Mouse (Mus musculus) heart, embryonic 16.5 days (tissue): ENCODE data around the gene Coro2a. TPM values are rescaled to one million over a fixed set of nuclear protein-coding genes. Genes with fewer than 3 reads are reported as not detected.
A peak's percentile ranks its signal among the peaks of the same experiment; 100 is the strongest.

ENCODE experiments used
- ATAC-seq: fragments of 200-750 bp; cut with Nextera tagmentation; replicated peaks from 2 replicates; pipeline ENCODE4 v1.8.0; 2017; ENCODE audit warnings: moderate number of reproducible peaks; ENCODE audit not compliant: insufficient read depth, low FRiP score; ENCODE audit errors: extremely low read depth
- H3K27ac ChIP-seq: fragments of 300-500 bp; sonication (generic); 2 replicates; pipeline ENCODE4 v1.5.1; 2014; ENCODE audit warnings: mild to moderate bottlenecking, low read length, control low read depth, moderate library complexity
- H3K27me3 ChIP-seq: fragments of 300-500 bp; sonication (generic); 2 replicates; pipeline ENCODE4 v1.6.1; 2014; ENCODE audit warnings: low read length, mixed read lengths; ENCODE audit not compliant: control insufficient read depth, insufficient read depth
- H3K36me3 ChIP-seq: fragments of 300-500 bp; sonication (generic); 2 replicates; pipeline ENCODE4 v1.6.1; 2014; ENCODE audit not compliant: control insufficient read depth, insufficient read depth
- H3K4me1 ChIP-seq: fragments of 300-500 bp; sonication (generic); 2 replicates; pipeline ENCODE4 v1.6.1; 2014; ENCODE audit warnings: low read length, mixed read lengths; ENCODE audit not compliant: control insufficient read depth, insufficient read depth
- H3K4me2 ChIP-seq: fragments of 300-500 bp; sonication (generic); 2 replicates; pipeline ENCODE4 v1.6.1; 2014; ENCODE audit warnings: low read depth, mild to moderate bottlenecking, control low read depth, low read length
- H3K4me3 ChIP-seq: fragments of 300-500 bp; sonication (generic); 2 replicates; pipeline ENCODE4 v1.5.1; 2014; ENCODE audit warnings: mild to moderate bottlenecking, control low read depth, low read length
- H3K9ac ChIP-seq: fragments of 300-500 bp; sonication (generic); 2 replicates; pipeline ENCODE4 v1.6.1; 2014; ENCODE audit warnings: low read length, control low read depth
- H3K9me3 ChIP-seq: fragments of 300-500 bp; sonication (generic); replicated peaks from 2 replicates; pipeline ENCODE4 v1.6.1; 2016; ENCODE audit warnings: low read length; ENCODE audit not compliant: control insufficient read depth
- WGBS: fragments of 180-500 bp; shearing (Covaris S2); extraction: QIAGEN DNeasy Blood & Tissue Kit; methylation state at CpG from one replicate; pipeline ENCODE4 v1.1.7; 2014; 5-methylcytosine and 5-hydroxymethylcytosine counted together
- polyA plus RNA-seq: library from polyadenylated mRNA; unstranded; fragments of >200 nt; fragmentation: Nextera tagmentation; extraction: Ambion mirVana; gene quantifications from 2 replicates; pipeline ENCODE4 v1.2.1, GENCODE M21; 2015

Coro2a gene
- polyA plus RNA-seq, 1 experiment from 2014 or later: 7.1 TPM

DNA sequence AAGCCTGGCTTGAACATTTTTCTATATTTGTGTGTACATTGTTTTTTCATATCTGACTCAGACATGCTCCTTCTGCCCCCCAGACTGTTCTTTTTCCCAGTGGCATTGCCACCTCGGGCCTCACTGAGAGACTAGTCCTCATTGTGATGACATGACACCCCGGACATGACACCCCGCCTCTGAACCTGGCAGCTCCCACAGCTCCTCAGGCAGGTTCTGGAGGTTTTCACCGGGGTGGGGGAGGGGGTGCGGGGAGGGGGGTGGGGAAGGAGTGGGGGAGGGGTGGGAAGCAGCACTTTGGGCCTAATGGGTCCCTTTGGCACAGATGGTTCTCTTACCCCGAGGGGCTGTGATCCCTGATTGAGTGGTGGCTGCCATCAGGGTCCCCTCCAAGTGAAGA is 8.5 kb downstream of the Coro2a start:
- Histone ChIP-seq H3K27ac (no peak overlapping the region), H3K4me3 (no peak overlapping the region), H3K4me1 (no peaks in the 10 kb centered on the region), H3K4me2 (no peak overlapping the region), H3K27me3 (peaks cover 12% of the 10 kb centered on the region), H3K9me3 (no peaks in the 10 kb centered on the region), H3K36me3 (no peaks in the 10 kb centered on the region), H3K9ac (no peak overlapping the region)
- WGBS: 33% methylated on average over 6 of the region's 6 CpGs
- no peak for ATAC-seq

DNA sequence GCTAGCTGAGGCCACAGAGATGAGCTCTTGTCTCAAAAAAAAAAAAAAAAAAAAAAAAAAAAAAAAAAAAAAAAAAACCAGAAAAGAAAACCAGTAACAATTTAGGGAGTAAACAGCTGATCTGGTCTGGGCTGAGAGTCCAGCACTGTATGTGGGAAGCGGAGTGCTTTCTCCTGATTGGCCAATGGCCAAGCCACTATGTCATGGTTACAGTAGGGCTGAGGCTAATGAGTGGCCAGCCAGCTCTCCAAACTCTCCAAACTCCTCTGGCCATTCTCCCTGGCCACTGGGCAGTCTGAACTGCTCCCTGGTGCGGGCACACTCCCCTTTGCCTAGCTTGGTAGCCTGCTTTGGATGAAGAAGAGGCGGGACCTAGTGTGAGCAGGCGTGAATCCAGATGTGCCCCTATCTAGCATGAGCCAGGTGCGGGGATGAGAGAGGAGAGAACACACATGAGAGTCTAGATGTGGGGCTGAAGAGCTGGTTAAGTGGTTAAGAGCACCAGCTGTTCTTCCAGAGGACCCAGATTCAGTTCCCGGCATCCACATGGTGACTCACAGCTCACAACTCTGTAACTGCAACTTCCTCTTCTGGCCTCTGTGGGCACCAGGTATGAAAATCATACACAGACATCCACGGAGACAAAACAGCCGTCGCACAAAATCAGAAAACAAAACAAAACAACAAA is 10.0 kb downstream of the Coro2a start:
- H3K27me3 ChIP-seq: peaks cover 5% of the 10 kb centered on the region; the same call in 1 of the 2 replicates
- no peaks in the 10 kb centered on the region for H3K9me3 ChIP-seq
- peaks cover 5% of the 10 kb centered on the region for H3K4me1 ChIP-seq
- no peak overlapping the region for H3K27ac ChIP-seq
- no peak overlapping the region for H3K4me3 ChIP-seq
- H3K9ac ChIP-seq: no peak overlapping the region
- ATAC-seq: 0 out of 2 replicates have a peak, but pooled peaks have one; percentile 29
- no peaks in the 10 kb centered on the region for H3K36me3 ChIP-seq
- 79% methylated on average over 9 of the region's 9 CpGs for WGBS
- H3K4me2 ChIP-seq: no peak overlapping the region

DNA sequence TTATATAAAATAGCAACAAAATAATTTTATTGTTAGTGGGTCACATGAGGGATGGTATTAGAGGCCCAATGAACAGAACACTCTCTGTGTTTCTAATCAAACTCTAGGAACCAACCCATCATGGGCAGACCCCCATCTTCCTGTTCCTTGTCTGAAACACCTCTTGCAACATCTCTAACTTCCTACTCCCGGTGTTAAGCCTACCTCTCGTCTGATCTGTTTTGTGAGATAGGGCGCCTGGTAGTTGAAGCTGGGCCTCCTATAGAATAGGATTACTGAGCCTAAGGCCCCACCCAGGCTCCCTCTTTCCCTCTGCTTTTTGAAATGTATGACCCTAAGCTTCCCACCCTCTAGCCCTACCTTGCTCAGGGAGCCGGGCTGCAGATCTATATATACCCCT is 11.2 kb downstream of the Coro2a start:
- Histone ChIP-seq H3K9ac (no peak overlapping the region), H3K4me2 (no peak overlapping the region), H3K36me3 (no peaks in the 10 kb centered on the region), H3K27ac (no peak overlapping the region), H3K4me1 (peaks cover 8% of the 10 kb centered on the region), H3K27me3 (0 out of 2 replicates have a peak, but pooled peaks cover 2% of the 10 kb centered on the region), H3K4me3 (no peak overlapping the region), H3K9me3 (no peaks in the 10 kb centered on the region)
- 43% methylated on average over 4 of the region's 4 CpGs for WGBS
- no peak for ATAC-seq

DNA sequence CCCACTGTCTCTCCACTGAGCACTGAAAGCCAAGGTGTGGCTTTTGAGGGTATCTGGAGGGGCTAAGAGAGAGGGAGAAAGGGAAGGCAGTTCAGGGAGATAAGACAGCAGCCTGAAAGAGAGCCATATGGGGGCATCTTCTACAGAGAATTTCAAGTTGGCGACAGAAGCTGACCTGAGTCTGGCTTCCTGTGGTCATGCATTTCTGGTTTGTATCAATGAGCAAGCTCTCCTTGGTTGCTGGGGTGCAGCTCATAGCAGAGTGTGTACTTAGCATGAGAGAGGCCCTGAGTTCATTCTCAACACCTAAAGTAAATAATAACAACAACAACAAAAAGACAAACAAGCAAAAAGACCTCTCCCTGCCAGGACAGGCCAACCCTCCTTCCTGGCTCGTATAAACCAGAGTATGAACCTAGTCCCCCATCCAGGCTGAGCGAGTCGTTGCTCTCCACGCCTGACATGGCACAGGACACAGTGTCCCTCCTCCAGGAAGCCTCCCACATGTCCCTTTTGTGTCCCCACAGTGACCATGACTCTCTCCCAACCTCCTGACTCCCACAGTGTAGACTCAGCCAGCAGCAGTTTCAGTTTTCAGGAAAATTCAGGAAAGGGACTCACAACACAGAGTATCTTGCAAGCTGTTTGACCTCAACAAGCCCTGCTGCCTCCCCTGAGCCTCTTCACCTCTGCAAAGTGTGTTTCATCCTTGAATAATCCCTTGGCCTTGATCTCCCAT is 11.9 kb downstream of the Coro2a start:
- Histone ChIP-seq H3K27ac (no peak overlapping the region), H3K36me3 (no peaks in the 10 kb centered on the region), H3K4me1 (peaks cover 10% of the 10 kb centered on the region), H3K9ac (no peak overlapping the region), H3K4me2 (no peak overlapping the region), H3K27me3 (0 out of 2 replicates have a peak, but pooled peaks cover 2% of the 10 kb centered on the region), H3K4me3 (no peak overlapping the region), H3K9me3 (no peaks in the 10 kb centered on the region)
- WGBS: 63% methylated on average over 5 of the region's 5 CpGs
- no peak for ATAC-seq

- Histone ChIP-seq H3K4me1 (peaks cover 10% of the 10 kb centered on the region), H3K4me2 (no peak overlapping the region), H3K27me3 (0 out of 2 replicates have a peak, but pooled peaks cover under 1% of the 10 kb centered on the region), H3K9me3 (no peaks in the 10 kb centered on the region), H3K36me3 (no peaks in the 10 kb centered on the region), H3K4me3 (no peak overlapping the region), H3K27ac (no peak overlapping the region), H3K9ac (no peak overlapping the region)
- no peak for ATAC-seq
- WGBS: 80% methylated on average over 8 of the region's 8 CpGs
Measured at GRCm38 (mm10) chr4:46589151-46589550, 12.9 kb downstream of the Coro2a start.

GRCm38 (mm10) chr4:46586473-46586872 is 15.5 kb downstream of the Coro2a start:
- ATAC-seq: no peak
- Histone ChIP-seq H3K4me2 (no peak overlapping the region), H3K27me3 (no peaks in the 10 kb centered on the region), H3K4me3 (no peak overlapping the region), H3K9me3 (no peaks in the 10 kb centered on the region), H3K4me1 (peaks cover 10% of the 10 kb centered on the region), H3K9ac (no peak overlapping the region), H3K27ac (no peak overlapping the region), H3K36me3 (no peaks in the 10 kb centered on the region)
- 75% methylated on average over 4 of the region's 4 CpGs for WGBS

- 51% methylated on average over 8 of the region's 8 CpGs for WGBS
- Histone ChIP-seq H3K9me3 (no peaks in the 10 kb centered on the region), H3K4me2 (no peak overlapping the region), H3K27me3 (no peaks in the 10 kb centered on the region), H3K4me1 (peaks cover 10% of the 10 kb centered on the region), H3K27ac (0 out of 2 replicates have a peak overlapping the region, but pooled peaks have one; percentile 9), H3K9ac (0 out of 2 replicates have a peak overlapping the region, but pooled peaks have one; percentile 22), H3K36me3 (no peaks in the 10 kb centered on the region), H3K4me3 (no peak overlapping the region)
- ATAC-seq: no peak
Measured at GRCm38 (mm10) chr4:46585811-46586190, 16.2 kb downstream of the Coro2a start.

GRCm38 (mm10) chr4:46585041-46585810 is 16.8 kb downstream of the Coro2a start:
- peaks cover 10% of the 10 kb centered on the region for H3K4me1 ChIP-seq
- WGBS: 77% methylated on average over 13 of the region's 13 CpGs

More at GRCm38 (mm10) chr4:46585041-46585810, 16.8 kb downstream of the Coro2a start:
- Histone ChIP-seq H3K27ac (peak overlapping the region; percentile 31; the same call in 1 of the 2 replicates), H3K9ac (no peak overlapping the region), H3K9me3 (no peaks in the 10 kb centered on the region), H3K4me2 (no peak overlapping the region), H3K27me3 (no peaks in the 10 kb centered on the region), H3K36me3 (no peaks in the 10 kb centered on the region), H3K4me3 (no peak overlapping the region)
- no peak for ATAC-seq
